Mouse (Mus musculus): ENCODE measurements around the gene Tmem29. TPM values are rescaled to one million over a fixed set of nuclear protein-coding genes. Genes with fewer than 3 reads are reported as not detected.

Gene Tmem29
- polyA plus RNA-seq, 1 experiment = 14.3 TPM

DNA sequence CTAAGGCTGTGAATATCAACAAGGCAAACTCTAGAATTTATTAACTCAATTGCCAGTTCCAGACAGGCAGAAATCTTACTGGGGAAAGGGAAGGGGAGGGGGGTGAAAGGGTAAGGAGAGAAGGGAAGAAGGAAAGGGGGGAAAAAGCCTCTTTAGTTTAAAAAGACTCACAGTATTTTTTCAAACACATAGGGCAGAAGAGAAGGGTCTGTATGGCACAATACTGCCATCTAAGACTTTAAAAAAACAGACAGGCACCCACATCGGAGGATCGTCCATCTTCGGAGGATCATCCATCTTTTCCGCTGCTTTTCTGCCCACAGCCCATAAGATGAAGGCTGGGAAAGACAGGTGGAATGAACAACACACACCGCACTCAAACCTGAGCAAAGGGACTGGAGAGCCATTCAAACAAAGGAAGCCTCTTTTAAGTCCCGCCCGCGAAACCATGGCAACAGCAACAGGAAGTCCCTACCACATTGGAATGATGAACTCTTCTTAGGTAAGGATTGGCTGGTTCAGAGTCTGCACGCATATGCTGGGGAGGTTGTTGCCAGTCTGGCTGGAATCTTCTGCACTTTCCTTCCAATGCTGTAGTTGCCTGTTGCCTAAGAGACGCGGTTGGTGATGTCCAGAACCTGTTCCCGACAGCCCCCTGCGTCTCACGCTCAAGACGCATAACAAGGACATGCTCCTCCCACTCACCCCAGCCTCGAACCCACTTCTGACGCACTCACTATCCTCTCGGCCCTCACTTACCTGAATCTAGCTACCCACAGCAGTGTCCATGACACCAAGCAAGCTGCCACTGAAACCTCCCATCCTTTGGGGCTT lies 18.2 kb downstream of the Tmem29 start:
- Histone ChIP-seq H3K79me3 (ENCODE audit: low read depth) (peaks cover 2% of the 10 kb centered on the region), H3K79me2 (ENCODE audit: control insufficient read depth, insufficient read depth) (no peaks in the 10 kb centered on the region), H3K27me3 (ENCODE audit: control insufficient read depth, insufficient read depth, insufficient read length) (no peaks in the 10 kb centered on the region), H3ac (ENCODE audit: control insufficient read depth, insufficient read length, low read depth) (no peak overlapping the region), H3K4me3 (ENCODE audit: insufficient read depth, poor library complexity, severe bottlenecking) (no peak overlapping the region), H3K36me3 (ENCODE audit: control insufficient read depth, insufficient read depth) (no peaks in the 10 kb centered on the region)
- TF ChIP-seq CTCF (IDR thresholded peaks at IDR 0.05; ENCODE audit: control insufficient read depth, insufficient read depth, insufficient read length) = no peak
- no peak for TF ChIP-seq MYOD1 (IDR thresholded peaks at IDR 0.05; ENCODE audit: control insufficient read depth, insufficient read length, low read depth)
- no peak for TF ChIP-seq MYOG (IDR thresholded peaks at IDR 0.05; ENCODE audit: control insufficient read depth, extremely low read depth, insufficient read length)
- TF ChIP-seq USF1 (IDR thresholded peaks at IDR 0.05; ENCODE audit: low read depth) = no peak
- no peak for TF ChIP-seq FOSL1 (IDR thresholded peaks at IDR 0.05; ENCODE audit: insufficient read depth, low read length, poor library complexity, severe bottlenecking)
- TF ChIP-seq CEBPB (IDR thresholded peaks at IDR 0.05; ENCODE audit: low read depth) = no peak
- TF ChIP-seq MAX (IDR thresholded peaks at IDR 0.05) = no peak

DNA sequence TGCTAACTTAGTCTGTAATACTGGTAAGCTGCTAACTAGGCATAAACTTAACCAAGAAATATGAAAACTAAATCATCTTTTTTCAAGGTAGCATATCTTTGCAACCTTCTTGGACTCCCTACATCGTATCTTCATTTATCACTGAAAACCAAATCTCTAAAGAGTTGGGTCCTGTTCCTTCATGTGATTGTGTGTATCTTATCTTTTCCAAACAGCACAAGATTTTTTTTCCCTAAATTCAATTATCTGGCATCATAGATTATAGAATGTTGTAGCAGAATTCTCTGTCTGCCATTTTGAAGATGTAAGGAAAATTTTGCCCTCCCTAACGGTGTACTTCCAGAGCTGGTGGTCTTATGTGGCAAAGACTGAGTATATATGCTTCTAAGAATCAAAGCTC lies 22.6 kb downstream of the Tmem29 start:
- H3K36me3 ChIP-seq (ENCODE audit: control insufficient read depth, insufficient read depth) = no peaks in the 10 kb centered on the region
- TF ChIP-seq MAX (IDR thresholded peaks at IDR 0.05) = no peak
- no peak for TF ChIP-seq CTCF (IDR thresholded peaks at IDR 0.05; ENCODE audit: control insufficient read depth, insufficient read depth, insufficient read length)
- TF ChIP-seq FOSL1 (IDR thresholded peaks at IDR 0.05; ENCODE audit: insufficient read depth, low read length, poor library complexity, severe bottlenecking) = no peak
- no peak for TF ChIP-seq MYOG (IDR thresholded peaks at IDR 0.05; ENCODE audit: control insufficient read depth, extremely low read depth, insufficient read length)
- no peak for TF ChIP-seq MYOD1 (IDR thresholded peaks at IDR 0.05; ENCODE audit: control insufficient read depth, insufficient read length, low read depth)
- no peak for TF ChIP-seq CEBPB (IDR thresholded peaks at IDR 0.05; ENCODE audit: low read depth)
- H3ac ChIP-seq (ENCODE audit: control insufficient read depth, insufficient read length, low read depth) = no peak overlapping the region
- no peak overlapping the region for H3K4me3 ChIP-seq (ENCODE audit: insufficient read depth, poor library complexity, severe bottlenecking)
- peaks cover 2% of the 10 kb centered on the region for H3K79me3 ChIP-seq (ENCODE audit: low read depth)
- H3K27me3 ChIP-seq (ENCODE audit: control insufficient read depth, insufficient read depth, insufficient read length) = no peaks in the 10 kb centered on the region
- no peaks in the 10 kb centered on the region for H3K79me2 ChIP-seq (ENCODE audit: control insufficient read depth, insufficient read depth)

DNA sequence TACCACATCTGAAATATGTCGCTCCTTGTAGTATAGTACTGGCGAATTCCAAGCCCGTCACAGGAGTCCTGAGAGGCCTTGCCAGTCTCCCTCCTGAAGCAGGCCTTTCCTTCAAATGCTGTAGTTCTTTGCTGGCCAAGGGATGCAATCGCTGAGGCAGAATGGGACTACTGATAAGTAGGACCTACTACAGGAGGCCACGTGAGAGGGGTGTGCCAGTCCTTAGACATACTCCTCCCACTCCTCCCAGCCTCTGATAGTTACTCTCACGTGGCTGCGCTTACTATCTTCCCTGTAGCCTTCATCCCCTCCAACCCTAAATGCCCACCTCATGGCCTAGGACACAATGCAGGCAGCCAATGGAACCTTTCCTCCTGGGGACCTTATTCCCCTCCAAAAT lies 23.6 kb downstream of the Tmem29 start:
- TF ChIP-seq FOSL1 (IDR thresholded peaks at IDR 0.05; ENCODE audit: insufficient read depth, low read length, poor library complexity, severe bottlenecking) = no peak
- no peak for TF ChIP-seq MAX (IDR thresholded peaks at IDR 0.05)
- TF ChIP-seq CEBPB (IDR thresholded peaks at IDR 0.05; ENCODE audit: low read depth) = no peak
- TF ChIP-seq MYOD1 (IDR thresholded peaks at IDR 0.05; ENCODE audit: control insufficient read depth, insufficient read length, low read depth) = no peak
- TF ChIP-seq CTCF (IDR thresholded peaks at IDR 0.05; ENCODE audit: control insufficient read depth, insufficient read depth, insufficient read length) = no peak
- TF ChIP-seq MYOG (IDR thresholded peaks at IDR 0.05; ENCODE audit: control insufficient read depth, extremely low read depth, insufficient read length) = no peak
- Histone ChIP-seq H3K79me2 (ENCODE audit: control insufficient read depth, insufficient read depth) (no peaks in the 10 kb centered on the region), H3K4me3 (ENCODE audit: insufficient read depth, poor library complexity, severe bottlenecking) (no peak overlapping the region), H3K27me3 (ENCODE audit: control insufficient read depth, insufficient read depth, insufficient read length) (no peaks in the 10 kb centered on the region), H3K36me3 (ENCODE audit: control insufficient read depth, insufficient read depth) (no peaks in the 10 kb centered on the region), H3ac (ENCODE audit: control insufficient read depth, insufficient read length, low read depth) (no peak overlapping the region), H3K79me3 (ENCODE audit: low read depth) (peaks cover 2% of the 10 kb centered on the region)

DNA sequence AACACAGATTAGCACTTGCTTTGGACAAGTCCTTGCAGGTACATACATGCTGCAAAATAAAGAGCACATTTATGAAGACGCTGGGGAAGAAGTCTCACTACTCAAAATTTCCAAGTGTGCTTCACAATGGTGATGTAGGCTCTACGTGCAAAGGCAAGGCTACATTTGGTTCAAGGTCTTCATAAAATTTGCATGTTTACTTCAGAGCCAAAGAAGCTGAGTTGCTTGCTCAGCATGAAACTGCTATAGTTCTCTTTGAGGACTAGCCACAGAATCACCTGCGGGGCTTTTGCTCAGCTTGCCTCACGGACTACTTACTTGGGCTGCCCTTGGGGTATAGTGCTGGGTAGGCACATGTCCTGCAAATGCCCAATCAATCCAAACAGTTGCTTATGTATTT lies 45.4 kb downstream of the Tmem29 start:
- Histone ChIP-seq H3K36me3 (ENCODE audit: control insufficient read depth, insufficient read depth) (no peaks in the 10 kb centered on the region), H3K4me3 (ENCODE audit: insufficient read depth, poor library complexity, severe bottlenecking) (no peak overlapping the region), H3K79me2 (ENCODE audit: control insufficient read depth, insufficient read depth) (no peaks in the 10 kb centered on the region), H3ac (ENCODE audit: control insufficient read depth, insufficient read length, low read depth) (no peak overlapping the region), H3K79me3 (ENCODE audit: low read depth) (no peaks in the 10 kb centered on the region), H3K27me3 (ENCODE audit: control insufficient read depth, insufficient read depth, insufficient read length) (no peaks in the 10 kb centered on the region)
- TF ChIP-seq MYOG (IDR thresholded peaks at IDR 0.05; ENCODE audit: control insufficient read depth, extremely low read depth, insufficient read length) = no peak
- no peak for TF ChIP-seq MAX (IDR thresholded peaks at IDR 0.05)
- no peak for TF ChIP-seq CTCF (IDR thresholded peaks at IDR 0.05; ENCODE audit: control insufficient read depth, insufficient read depth, insufficient read length)
- TF ChIP-seq FOSL1 (IDR thresholded peaks at IDR 0.05; ENCODE audit: insufficient read depth, low read length, poor library complexity, severe bottlenecking) = no peak

Other genes with a start within 250 kb of the Tmem29 start
- gene Alas2, start 88.2 kb upstream of the Tmem29 start, polyA plus RNA-seq (2012; fragmentation: generic; extraction: Trizol) = 0.07 TPM
- gene Pfkfb1, start 129.1 kb upstream of the Tmem29 start, polyA plus RNA-seq (2012; fragmentation: generic; extraction: Trizol) = 2.7 TPM
- 18.2 TPM for gene Apex2, start 130.7 kb upstream of the Tmem29 start, polyA plus RNA-seq (2012; fragmentation: generic; extraction: Trizol)
- gene Tro, start 198.4 kb upstream of the Tmem29 start, polyA plus RNA-seq (2012; fragmentation: generic; extraction: Trizol) = 0.06 TPM